Mouse (Mus musculus) embryonic facial prominence, embryonic 15.5 days (tissue): ENCODE measurements around the gene Cbx4. TPM values are rescaled to one million over a fixed set of nuclear protein-coding genes. Genes with fewer than 3 reads are reported as not detected.

Experiments used
- ATAC-seq: fragments of 200-750 bp; cut with Nextera tagmentation; 2 replicates; pipeline ENCODE4 v1.8.0; 2017; ENCODE audit warnings: low read depth, moderate TSS enrichment; ENCODE audit not compliant: insufficient number of reproducible peaks, low FRiP score, low TSS enrichment
- H3K27ac ChIP-seq: fragments of 300-500 bp; sonication (generic); replicated peaks from 2 replicates; pipeline ENCODE4 v1.5.1; 2015; ENCODE audit warnings: mild to moderate bottlenecking, inconsistent platforms
- H3K27me3 ChIP-seq: fragments of 300-500 bp; sonication (generic); 2 replicates; pipeline ENCODE4 v1.6.1; 2015; ENCODE audit warnings: inconsistent platforms
- H3K36me3 ChIP-seq: fragments of 300-500 bp; sonication (generic); 2 replicates; pipeline ENCODE4 v1.6.1; 2015; ENCODE audit warnings: mild to moderate bottlenecking, inconsistent platforms
- H3K4me1 ChIP-seq: fragments of 300-500 bp; sonication (generic); 2 replicates; pipeline ENCODE4 v1.6.1; 2015; ENCODE audit warnings: inconsistent platforms
- H3K4me2 ChIP-seq: fragments of 300-500 bp; sonication (generic); replicated peaks from 2 replicates; pipeline ENCODE4 v1.6.1; 2015; ENCODE audit warnings: mild to moderate bottlenecking, inconsistent platforms
- H3K4me3 ChIP-seq: fragments of 300-500 bp; sonication (generic); replicated peaks from 2 replicates; pipeline ENCODE4 v1.5.1; 2015; ENCODE audit warnings: mild to moderate bottlenecking, inconsistent platforms
- H3K9ac ChIP-seq: fragments of 300-500 bp; sonication (generic); 2 replicates; pipeline ENCODE4 v1.6.1; 2015; ENCODE audit warnings: inconsistent platforms
- H3K9me3 ChIP-seq: fragments of 300-500 bp; sonication (generic); replicated peaks from 2 replicates; pipeline ENCODE4 v1.6.1; 2016; ENCODE audit warnings: inconsistent platforms
- WGBS: fragments of 180-500 bp; shearing (Covaris S2); methylation state at CpG from one replicate; pipeline ENCODE4 v1.1.7; 2015; 5-methylcytosine and 5-hydroxymethylcytosine counted together
- polyA plus RNA-seq: library from polyadenylated mRNA; unstranded; fragments of >200 nt; fragmentation: Nextera tagmentation; extraction: Ambion mirVana; gene quantifications from 2 replicates; pipeline ENCODE4 v1.2.1, GENCODE M21; 2015

The Cbx4 gene
- polyA plus RNA-seq, 1 experiment from 2014 or later: 21.4 TPM

- 22% methylated on average over 23 of the region's 23 CpGs for WGBS
- Histone ChIP-seq H3K9ac (no peak overlapping the region), H3K27me3 (peaks cover 3% of the 10 kb centered on the region; the same call in 1 of the 2 replicates)
Measured at GRCm38 (mm10) chr11:119125929-119126861, 40.2 kb upstream of the Cbx4 start.

DNA sequence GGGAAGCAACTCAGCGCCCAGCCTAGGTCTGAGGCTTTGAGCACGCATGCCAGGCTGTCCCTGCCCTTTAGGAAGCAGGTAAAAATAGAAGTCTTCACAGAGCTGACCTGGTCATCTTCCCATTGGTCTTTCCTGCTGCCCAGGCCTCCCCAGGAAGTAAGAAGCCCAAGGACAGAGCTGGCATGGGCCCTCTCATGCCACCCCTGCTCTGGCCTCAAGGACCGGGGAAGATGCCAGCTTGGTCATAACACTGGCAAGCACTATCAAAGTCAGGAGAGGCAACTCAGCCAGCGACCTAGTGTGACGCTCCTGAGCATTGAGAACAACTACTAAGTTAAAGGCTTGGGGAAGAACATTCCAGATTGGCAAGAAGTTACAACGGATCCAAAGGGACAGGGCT is 38.5 kb upstream of the Cbx4 start:
- Histone ChIP-seq H3K27me3 (peaks cover 3% of the 10 kb centered on the region; the same call in 1 of the 2 replicates), H3K4me1 (peaks cover 39% of the 10 kb centered on the region), H3K27ac (no peak overlapping the region), H3K9me3 (no peaks in the 10 kb centered on the region), H3K4me3 (no peak overlapping the region), H3K9ac (no peak overlapping the region), H3K36me3 (no peaks in the 10 kb centered on the region), H3K4me2 (no peak overlapping the region)
- ATAC-seq: no peak
- 85% methylated on average over 6 of the region's 6 CpGs for WGBS

More at GRCm38 (mm10) chr11:119125929-119126861, 40.2 kb upstream of the Cbx4 start:
- peak overlapping the region; percentile 31 for H3K4me2 ChIP-seq
- H3K27ac ChIP-seq: peak overlapping the region; percentile 36; the same call in 1 of the 2 replicates
- peaks cover 50% of the 10 kb centered on the region for H3K4me1 ChIP-seq
- H3K9me3 ChIP-seq: no peaks in the 10 kb centered on the region
- ATAC-seq: peak; percentile 63
- no peaks in the 10 kb centered on the region for H3K36me3 ChIP-seq
- no peak overlapping the region for H3K4me3 ChIP-seq

DNA sequence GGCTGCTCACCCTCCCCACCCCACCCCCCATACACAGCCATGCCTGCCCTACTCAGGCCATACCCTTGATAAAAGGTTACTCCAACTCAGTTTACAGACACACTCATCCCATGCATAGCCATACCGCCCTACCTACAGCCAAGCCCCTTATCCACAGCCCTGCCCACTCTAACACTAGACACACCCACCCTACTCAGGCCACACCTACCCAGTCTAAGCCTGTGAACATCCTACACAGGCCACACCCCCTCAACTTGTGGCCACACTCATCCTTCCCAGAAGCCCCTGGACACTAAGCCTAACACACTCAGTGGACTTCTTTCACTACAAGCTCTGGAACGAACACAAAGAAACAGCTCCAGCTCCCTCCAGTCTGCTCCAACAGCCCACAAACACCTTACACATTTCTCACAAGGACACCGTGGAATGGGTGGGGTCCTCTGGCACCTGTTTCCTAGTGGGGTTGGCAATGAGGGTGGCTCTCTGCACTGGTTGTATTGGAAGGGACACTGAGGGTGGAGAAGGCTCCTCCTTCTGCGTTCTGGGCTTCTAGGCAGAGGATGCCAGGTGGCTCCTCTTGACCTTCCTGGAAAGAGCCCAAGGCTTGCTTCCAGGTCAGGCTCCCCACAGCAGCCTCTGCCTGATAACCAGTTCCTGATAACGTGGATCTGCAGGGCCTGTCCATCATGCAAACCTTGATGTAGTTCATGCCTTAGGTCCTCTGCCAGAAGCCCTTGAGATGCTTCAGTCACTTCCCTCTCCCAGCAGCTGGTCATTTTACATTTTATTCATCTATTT is 37.7 kb upstream of the Cbx4 start:
- H3K27me3 ChIP-seq: peaks cover 3% of the 10 kb centered on the region; the same call in 1 of the 2 replicates
- no peaks in the 10 kb centered on the region for H3K36me3 ChIP-seq
- peak; percentile 45 for ATAC-seq
- peaks cover 37% of the 10 kb centered on the region for H3K4me1 ChIP-seq
- 75% methylated on average over 5 of the region's 5 CpGs for WGBS
- H3K9me3 ChIP-seq: no peaks in the 10 kb centered on the region
- no peak overlapping the region for H3K27ac ChIP-seq
- H3K4me3 ChIP-seq: no peak overlapping the region
- H3K4me2 ChIP-seq: no peak overlapping the region
- H3K9ac ChIP-seq: no peak overlapping the region

GRCm38 (mm10) chr11:119122396-119122795 is 36.4 kb upstream of the Cbx4 start:
- peaks cover 33% of the 10 kb centered on the region for H3K4me1 ChIP-seq
- H3K4me2 ChIP-seq: no peak overlapping the region
- no peak overlapping the region for H3K4me3 ChIP-seq
- no peak overlapping the region for H3K9ac ChIP-seq
- H3K9me3 ChIP-seq: no peaks in the 10 kb centered on the region
- 78% methylated on average over 5 of the region's 5 CpGs for WGBS
- H3K27ac ChIP-seq: no peak overlapping the region
- no peak for ATAC-seq
- 0 out of 2 replicates have a peak, but pooled peaks cover 2% of the 10 kb centered on the region for H3K27me3 ChIP-seq
- H3K36me3 ChIP-seq: no peaks in the 10 kb centered on the region

GRCm38 (mm10) chr11:119118905-119119304 is 32.9 kb upstream of the Cbx4 start:
- H3K9me3 ChIP-seq: no peaks in the 10 kb centered on the region
- no peak overlapping the region for H3K9ac ChIP-seq
- no peak overlapping the region for H3K27ac ChIP-seq
- peaks cover 15% of the 10 kb centered on the region; the same call in 1 of the 2 replicates for H3K4me1 ChIP-seq
- H3K27me3 ChIP-seq: no peaks in the 10 kb centered on the region
- H3K4me2 ChIP-seq: no peak overlapping the region
- 19% methylated on average over 7 of the region's 7 CpGs for whole genome bisulfite sequencing
- H3K36me3 ChIP-seq: no peaks in the 10 kb centered on the region
- ATAC-seq: no peak; the same call in 1 of the 2 replicates
- no peak overlapping the region for H3K4me3 ChIP-seq

DNA sequence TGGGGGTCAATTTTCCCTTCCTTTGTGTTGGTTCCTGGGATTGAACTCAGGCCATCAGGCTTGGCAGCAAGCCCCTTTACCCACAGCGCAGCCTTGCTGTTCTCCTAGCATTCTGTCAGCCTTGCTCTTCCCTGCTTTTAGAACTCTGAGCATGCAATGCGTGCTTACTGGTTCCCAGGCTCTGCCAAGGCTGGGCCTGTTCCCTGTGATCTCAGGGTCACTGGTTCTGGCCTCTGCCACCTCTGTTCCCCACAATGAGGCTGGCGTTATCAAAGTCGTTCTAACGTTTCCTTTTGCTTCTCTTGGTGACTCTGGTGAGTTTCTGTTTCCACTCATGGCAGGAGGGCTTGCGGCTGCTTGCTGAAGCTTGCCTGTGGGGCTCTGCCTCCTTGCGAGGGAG is 31.9 kb upstream of the Cbx4 start:
- H3K27ac ChIP-seq: 0 out of 2 replicates have a peak overlapping the region, but pooled peaks have one; percentile 17
- H3K9ac ChIP-seq: no peak overlapping the region

DNA sequence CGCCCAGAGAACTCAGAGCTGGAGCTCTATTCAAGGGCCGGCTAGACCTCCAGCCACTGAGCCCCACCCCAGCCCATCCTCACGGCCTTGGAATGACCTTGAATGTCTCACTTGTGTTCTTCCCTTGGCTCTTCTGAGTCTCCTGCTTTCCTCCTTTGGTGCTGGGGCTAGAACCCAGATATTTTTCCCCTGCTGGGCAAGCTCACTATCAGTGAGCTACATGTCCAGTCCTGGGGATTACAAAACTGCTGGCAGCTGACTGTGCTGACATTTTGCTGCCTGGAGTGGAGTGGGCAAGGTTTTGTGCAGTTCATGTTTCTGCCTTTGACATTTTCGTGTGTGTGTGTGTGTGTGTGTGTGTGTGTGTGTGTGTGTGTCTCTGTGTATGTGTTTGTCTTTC is 31.0 kb upstream of the Cbx4 start:
- no peaks in the 10 kb centered on the region for H3K36me3 ChIP-seq
- 71% methylated on average over 4 of the region's 4 CpGs for WGBS
- H3K4me1 ChIP-seq: peaks cover 15% of the 10 kb centered on the region; the same call in 1 of the 2 replicates
- no peaks in the 10 kb centered on the region for H3K9me3 ChIP-seq
- H3K4me3 ChIP-seq: no peak overlapping the region
- no peak for ATAC-seq
- H3K4me2 ChIP-seq: no peak overlapping the region
- H3K27ac ChIP-seq: no peak overlapping the region
- no peaks in the 10 kb centered on the region for H3K27me3 ChIP-seq
- H3K9ac ChIP-seq: no peak overlapping the region

More for the DNA sequence above, 31.9 kb upstream of the Cbx4 start:
- Histone ChIP-seq H3K4me2 (no peak overlapping the region), H3K4me1 (peaks cover 15% of the 10 kb centered on the region; the same call in 1 of the 2 replicates), H3K4me3 (no peak overlapping the region), H3K36me3 (no peaks in the 10 kb centered on the region), H3K27me3 (no peaks in the 10 kb centered on the region), H3K9me3 (no peaks in the 10 kb centered on the region)
- WGBS: 51% methylated on average over 7 of the region's 7 CpGs
- ATAC-seq: no peak

DNA sequence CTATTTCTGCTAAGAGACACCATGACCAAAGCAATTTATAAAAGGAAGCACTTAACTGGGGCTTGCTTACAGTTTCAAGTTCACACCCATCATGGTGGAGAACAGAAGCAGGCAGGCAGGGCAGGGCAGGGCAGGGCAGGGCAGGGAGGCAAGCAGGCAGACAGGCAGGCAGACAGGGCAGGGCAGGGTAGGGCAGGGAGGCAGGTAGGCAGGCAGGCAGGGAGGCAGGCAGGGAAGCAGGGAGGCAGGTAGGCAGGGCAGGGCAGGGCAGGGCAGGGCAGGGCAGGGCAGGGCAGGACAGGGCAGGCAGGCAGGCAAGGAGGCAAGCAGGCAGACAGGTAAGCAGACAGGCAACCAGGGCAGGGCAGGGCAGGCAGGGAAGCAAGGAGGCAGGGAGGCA is 26.7 kb upstream of the Cbx4 start:
- Histone ChIP-seq H3K4me1 (no peaks in the 10 kb centered on the region), H3K9ac (no peak overlapping the region), H3K27ac (no peak overlapping the region), H3K36me3 (no peaks in the 10 kb centered on the region), H3K27me3 (no peaks in the 10 kb centered on the region), H3K4me3 (no peak overlapping the region), H3K4me2 (no peak overlapping the region), H3K9me3 (no peaks in the 10 kb centered on the region)
- no peak for ATAC-seq

DNA sequence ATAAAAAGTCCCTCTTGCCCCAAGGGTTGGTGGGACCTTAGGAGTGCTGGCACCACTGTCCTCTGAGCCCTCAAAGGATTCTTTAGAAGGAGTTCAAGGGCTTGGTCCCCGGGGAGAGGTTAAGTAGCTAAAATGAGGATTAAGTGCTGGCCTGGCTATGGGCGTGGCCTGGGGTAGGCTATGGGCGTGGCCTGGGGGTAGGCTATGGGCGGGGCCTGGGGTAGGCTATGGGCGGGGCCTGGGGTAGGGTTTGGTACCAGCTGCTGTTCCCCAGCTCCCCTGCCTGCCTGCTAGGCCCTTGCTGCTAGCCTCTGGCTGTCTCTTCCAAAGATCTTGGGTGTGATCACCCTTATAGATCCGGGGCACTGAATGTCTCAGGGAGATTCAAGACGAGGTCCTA is 25.3 kb upstream of the Cbx4 start:
- Histone ChIP-seq H3K27ac (no peak overlapping the region), H3K4me2 (no peak overlapping the region), H3K4me1 (no peaks in the 10 kb centered on the region), H3K4me3 (no peak overlapping the region), H3K9ac (no peak overlapping the region), H3K27me3 (no peaks in the 10 kb centered on the region), H3K36me3 (no peaks in the 10 kb centered on the region), H3K9me3 (no peaks in the 10 kb centered on the region)
- peak; percentile 37; the same call in 1 of the 2 replicates for ATAC-seq
- 11% methylated on average over 7 of the region's 7 CpGs for WGBS

GRCm38 (mm10) chr11:119109415-119110071 is 23.5 kb upstream of the Cbx4 start:
- Histone ChIP-seq H3K27me3 (no peaks in the 10 kb centered on the region), H3K4me2 (no peak overlapping the region), H3K9me3 (no peaks in the 10 kb centered on the region), H3K27ac (no peak overlapping the region), H3K4me3 (no peak overlapping the region), H3K4me1 (peaks cover 7% of the 10 kb centered on the region), H3K36me3 (no peaks in the 10 kb centered on the region), H3K9ac (no peak overlapping the region)
- no peak for ATAC-seq
- WGBS: 65% methylated on average over 9 of the region's 9 CpGs
